Mouse (Mus musculus): ENCODE data around the gene Tshr. TPM values are rescaled to one million over a fixed set of nuclear protein-coding genes. Genes with fewer than 3 reads are reported as not detected.

The Tshr gene
- polyA plus RNA-seq, 3 experiments from 2014 or later: not detected

DNA sequence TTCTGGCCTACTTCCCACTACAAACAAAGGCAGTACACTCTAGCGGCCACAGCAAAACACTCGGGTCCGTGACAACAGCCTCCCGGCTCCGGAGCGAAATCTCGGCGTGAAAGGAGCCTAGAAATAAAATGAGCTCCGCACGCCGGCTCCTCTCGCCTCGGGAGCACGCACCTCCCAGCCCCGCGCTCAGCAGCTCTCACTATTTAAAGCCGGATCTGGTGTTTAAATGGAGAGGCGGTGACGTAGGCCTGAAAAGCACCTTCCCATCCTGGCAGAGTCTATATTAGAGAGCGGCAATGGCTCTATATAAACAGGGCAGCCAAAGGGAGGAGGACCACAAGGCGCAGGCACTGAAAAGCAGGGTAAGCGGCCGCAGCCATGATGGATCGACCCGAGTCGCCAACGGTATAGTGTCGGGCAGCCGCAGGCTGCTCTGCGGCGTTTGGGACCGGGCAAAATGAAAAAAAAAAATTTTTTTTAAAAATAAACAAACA lies 203.9 kb downstream of the Tshr start:
- ATAC-seq: peak; percentile 76

GRCm38 (mm10) chr12:91588670-91589541 lies 204.5 kb downstream of the Tshr start:
- peak; percentile 8 for ATAC-seq

DNA sequence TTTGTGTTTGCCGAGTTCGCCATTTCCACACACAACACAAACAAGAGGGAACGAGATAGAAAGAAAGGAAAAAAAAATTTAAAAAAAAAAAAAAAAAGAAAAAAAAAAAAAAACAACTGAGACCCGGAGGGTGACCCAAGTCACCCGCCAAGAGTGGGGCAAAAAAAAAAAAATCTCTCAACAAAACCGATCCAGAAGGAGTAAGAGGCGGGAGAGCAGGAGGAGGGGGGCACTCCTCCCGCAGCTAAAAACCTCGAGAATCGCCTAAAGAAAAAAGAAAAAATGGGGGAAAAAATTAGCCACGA lies 205.1 kb downstream of the Tshr start:
- ATAC-seq: peak; percentile 14

GRCm38 (mm10) chr12:91589847-91590690 lies 205.7 kb downstream of the Tshr start, which contains the start of gene Gtf2a1:
Gtf2a1 (minus strand) TSS chr12:91590487.
- ATAC-seq: peak; percentile 60

DNA sequence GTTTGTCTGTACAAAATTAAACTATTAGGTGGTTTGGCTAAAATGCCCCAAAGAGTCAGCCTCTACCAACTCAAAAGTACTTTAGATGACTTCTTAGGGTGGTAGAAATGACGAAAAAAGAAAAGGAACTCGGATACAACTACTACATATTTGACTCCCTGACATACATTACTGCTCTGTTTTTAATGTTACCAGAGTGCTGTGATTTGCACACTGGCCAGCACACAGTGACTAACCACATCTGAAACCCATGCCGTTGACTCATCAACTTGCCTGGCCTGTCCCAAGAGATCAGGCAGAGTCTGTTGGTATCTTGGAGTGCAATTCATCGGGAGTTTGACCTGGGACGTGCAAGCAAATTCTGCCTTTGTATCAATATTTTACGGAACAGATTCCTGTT lies 206.4 kb downstream of the Tshr start:
- no peak for ATAC-seq

GRCm38 (mm10) chr12:91591191-91591590 lies 206.8 kb downstream of the Tshr start:
- ATAC-seq: no peak

- ATAC-seq: no peak
These were observed 207.8 kb downstream of the Tshr start for GRCm38 (mm10) chr12:91592128-91592527.

Other genes with a start within 250 kb of the Tshr start
- 10 to 100 TPM in 2 of 3 experiments, 1 to 10 TPM in 1; 6.3 to 16.3 (median 12.1) TPM for gene Cep128, start 154 bp upstream of the Tshr start, polyA plus RNA-seq (2017; shearing (Covaris generic))
- gene Gtf2a1, start 205.9 kb downstream of the Tshr start, polyA plus RNA-seq (2017; shearing (Covaris generic)): 10 to 100 TPM; 69.7 to 92.8 (median 81.7) TPM

All from inflammation-experienced regulatory T-cells, adult 6 months (primary cell).